Mouse (Mus musculus): ENCODE measurements at regions not wholly inside any gene's neighbourhood (a gene's known extent, or its start where the extent isn't known, plus 50 kb on each side); places are given as distances from the start of the nearest gene placed in this dataset.

DNA sequence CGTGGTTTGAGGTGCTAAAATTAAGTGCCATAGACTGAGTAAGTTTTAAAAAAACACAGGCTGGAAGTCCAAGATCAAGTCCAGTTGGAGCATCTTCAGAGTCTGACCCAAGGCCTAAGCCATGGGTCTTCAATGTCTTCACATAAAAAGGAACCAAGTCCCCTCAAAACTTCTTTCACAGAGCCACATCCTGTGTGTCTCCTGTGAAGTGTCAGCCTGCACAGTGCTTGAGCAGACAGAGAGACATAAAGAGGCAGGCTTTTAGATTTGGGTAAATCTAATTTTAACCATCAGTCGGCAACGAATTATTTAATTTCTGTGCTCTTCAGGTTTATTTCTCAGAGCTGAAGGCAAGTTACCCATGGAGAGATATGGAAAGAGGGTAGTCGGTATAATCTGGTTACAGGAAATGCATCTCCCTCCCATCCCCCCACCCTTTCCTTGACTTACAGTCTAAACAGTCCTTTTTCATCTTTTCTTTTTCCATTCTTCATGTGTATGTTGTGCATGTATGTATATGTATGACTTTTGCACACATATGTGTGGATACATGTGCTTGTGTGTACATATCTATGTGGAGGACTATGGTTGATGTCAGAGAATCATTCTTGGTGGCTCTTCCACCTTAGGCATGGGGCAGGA, 75.1 kb upstream of the Cxcr4 start:
- DNase-seq = no peak

DNA sequence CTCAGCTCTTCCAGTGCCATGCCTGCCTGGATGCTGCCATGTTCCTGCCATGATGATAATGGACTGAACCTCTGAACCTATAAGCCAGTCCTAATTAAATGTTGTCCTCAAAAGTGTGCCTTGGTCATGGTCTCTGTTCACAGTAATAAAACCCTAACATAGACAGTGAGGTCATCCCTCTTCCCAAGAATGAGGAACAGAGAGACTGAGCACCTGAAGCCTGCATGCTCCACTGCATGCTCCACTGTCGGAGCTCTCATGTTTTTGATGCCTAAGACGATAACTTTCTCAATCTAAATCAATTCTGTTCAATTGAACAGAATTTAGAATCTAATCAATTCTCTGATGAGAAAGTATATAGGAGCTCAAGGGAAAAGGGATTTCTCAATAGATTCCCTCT, 71.1 kb upstream of the Cxcr4 start:
- no peak for DNase-seq

DNA sequence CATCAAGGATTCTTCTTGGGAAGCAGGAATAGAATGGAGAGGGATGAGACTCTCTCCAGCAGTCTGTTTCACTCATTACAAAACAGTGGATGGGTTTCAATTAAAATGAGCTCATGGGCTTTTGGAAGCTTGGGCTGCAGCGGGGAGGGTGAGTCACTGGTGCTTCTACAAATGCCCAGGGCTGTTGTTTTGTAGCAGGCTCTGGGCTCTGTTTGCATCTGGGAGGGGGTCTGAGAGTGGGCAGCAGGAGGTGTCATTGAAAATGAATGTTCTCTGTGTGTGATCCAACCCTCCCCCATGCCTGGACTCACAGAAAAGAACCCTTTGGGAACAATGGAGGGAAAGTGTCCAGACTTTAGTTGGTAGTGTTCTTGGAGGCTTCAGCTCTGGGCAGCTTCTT, 67.8 kb upstream of the Cxcr4 start:
- DNase-seq = no peak

DNA sequence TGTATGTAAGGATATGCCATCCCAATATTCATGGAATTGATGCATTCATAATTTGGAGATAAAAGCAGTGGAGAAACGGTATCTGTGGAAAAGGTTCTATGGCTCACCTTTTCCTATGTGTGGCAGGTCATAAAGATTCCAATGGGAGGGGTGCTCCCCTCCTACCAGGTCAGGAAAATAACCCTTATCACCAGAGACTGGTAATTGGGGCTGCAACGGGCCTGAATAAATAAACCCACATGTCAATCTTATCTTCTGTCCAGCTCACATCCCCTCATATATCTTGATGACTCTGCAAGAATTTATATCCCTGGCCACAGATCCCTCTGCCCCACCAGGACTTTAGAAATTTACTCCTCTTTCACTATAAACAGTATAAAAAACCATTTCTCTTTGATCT, 66.7 kb upstream of the Cxcr4 start:
- no peak for DNase-seq

DNA sequence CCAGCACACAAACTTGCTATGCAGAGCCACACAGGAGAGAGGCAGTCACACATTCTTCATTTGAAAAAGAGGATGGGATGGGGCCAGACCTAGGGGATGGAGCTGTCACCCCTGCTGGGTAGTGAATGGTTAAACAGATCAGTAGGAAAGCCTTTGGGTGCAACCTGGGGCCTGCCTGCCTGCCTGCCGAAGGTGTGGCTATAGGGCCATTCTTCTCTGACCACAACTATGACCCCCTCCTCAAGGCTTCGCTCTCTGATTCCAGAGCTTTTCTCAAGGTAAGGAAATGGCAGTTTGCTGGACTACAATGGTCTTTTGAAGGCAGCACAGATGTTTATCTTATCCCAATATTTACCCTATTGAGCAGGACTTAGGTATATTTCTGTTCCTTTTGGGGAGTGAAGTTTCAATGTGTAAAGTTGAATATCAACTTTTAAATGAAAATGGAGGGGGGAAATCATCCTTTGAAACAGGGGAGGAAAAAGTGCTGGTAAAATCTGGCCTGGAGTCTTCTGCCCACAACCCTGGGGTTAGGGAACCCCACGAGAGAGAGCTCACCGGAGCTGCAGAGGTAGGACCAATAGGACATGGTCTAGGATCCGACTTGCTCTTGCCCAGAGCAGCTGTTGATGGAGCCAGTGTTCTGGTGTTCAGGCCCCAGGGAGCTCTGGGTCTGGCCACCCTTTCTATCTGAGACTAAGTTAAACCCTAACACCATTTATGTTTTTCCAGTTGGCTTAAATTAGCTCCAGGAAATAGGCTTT, 62.2 kb upstream of the Cxcr4 start:
- no peak for DNase-seq

DNA sequence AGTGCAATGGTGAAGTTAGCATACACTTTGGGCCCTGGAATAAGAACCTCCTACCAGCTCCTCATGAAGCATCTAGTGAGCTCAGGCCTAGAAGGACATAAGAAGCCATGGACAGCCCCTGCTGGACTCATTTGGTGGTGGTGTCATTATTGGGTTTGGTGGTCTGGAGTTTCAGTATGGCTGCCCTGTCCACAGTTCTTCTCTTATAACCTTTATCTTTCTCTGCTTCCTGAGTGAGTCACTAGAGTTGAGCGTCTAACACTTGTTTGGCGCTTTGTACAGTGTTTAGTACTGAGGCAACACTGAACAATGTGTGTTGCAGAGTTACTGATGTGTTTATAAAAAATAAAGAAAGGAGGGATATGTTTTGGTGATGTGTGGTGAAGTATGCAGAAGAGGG, 58.5 kb upstream of the Cxcr4 start:
- no peak for DNase-seq

DNA sequence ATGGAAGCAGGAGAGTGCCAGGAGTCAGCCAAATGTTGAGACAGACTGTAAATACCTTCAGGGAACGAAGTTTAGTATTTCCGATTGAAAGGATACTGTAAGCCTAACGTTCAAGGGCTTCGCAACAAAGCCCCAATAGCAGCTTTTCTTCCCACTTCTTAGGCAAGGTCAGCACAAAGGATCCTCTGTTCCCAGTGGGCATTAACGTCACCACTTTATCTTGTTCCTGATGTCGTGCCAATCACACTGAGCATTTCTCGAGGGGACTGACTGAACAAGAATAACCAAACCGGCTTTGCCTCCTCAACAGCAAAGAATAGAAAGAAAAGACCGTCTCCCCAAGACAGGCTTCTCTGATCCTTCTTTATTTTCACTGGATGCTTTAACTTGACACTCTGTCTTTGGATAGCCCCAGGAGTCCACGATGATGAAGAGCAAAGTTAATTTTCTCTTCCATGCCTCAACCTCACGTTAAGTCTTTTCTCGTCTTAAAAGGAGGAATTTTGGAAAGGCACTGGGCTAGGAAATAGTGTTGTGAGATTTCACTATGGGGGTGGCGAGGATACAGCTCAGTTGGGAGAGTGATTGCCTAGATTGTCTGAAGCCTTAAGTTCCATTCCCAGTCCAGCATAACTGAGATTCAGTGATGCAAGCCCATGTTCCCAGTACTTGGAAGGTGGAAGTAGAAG, 57.5 kb upstream of the Cxcr4 start:
- DNase-seq = no peak

DNA sequence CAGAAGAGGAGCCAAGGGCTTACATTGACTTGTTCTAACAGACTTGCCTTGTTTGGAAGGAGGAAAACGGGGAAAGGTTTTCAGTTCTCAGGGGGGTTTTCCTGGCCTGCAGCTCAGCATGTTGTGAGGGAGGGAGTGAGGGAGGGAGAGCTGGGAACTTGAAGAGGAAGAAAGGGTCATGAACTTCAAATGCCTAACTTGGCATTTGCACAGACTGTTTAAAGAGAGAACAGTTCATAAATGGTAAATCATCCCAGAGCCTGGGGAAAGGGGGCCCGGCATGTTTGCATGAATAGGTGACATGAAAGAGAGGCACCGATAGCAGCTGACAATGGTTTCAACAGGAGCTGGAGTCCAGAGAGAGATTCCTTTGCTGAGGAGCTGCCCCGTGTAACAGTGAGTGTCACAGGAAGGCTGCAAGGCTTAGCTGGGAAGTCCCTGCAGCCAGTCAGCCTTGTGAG, 51.3 kb upstream of the Cxcr4 start:
- no peak for DNase-seq

DNA sequence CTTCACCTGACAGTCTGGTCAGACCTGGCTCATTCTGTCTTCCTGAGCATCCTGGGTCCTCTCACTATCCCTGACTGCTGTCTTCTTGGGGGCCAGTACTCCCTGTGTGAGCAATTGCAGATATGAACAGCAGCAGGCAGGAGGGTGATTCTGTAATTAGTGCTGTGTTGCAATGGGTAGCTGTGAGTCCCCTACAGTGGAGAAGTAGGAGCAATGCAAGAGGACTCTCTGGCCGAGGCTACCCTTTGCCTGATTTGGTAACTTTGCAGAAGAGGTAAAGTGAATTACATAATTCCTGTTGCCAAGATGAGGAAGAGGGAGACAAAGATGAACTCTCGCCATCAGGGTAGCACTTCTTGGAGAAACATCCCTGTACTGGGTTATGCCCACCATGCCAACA, 50.1 kb upstream of the Cxcr4 start:
- no peak for DNase-seq
